8 mouse cellular contexts compared by ENCODE assay signal in the genomic region with DNA sequence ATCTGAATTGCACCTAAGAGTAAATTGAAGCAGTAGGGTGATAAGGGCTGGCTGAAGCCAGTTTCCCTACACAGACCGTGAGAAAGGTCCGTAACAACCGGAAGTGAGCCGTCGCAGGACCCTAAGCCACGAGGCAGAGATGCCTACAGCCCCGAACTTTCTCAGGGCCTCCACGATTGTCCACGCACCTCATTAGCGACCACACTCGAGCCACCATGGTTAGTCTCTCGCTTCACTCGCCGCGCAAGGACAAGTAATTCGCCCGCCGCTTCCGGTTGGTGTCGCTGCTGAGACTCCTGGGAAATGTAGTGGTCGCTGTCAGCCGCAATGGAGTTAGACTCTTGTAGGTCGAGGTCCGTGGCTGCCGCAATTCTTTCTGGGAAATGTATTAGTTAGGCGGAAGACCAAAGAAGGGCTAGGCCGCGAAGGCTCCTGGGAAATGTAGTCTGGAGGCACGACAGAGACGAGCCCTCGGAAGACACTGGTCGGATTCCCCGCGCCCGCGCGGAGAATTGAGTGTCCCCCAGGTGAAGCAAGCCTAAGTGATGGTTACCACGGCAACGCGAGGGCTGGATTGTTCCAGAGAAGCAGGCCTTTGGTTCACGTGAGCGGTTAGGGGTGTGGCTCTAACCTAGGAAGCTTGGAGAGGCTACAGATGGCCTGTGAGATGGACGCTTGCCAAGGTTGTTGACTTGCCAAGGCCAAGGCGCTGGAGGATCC. TPM values are rescaled to one million over a fixed set of nuclear protein-coding genes. Genes with fewer than 3 reads are reported as not detected.
A peak's percentile ranks its signal among the peaks of the same experiment; 100 is the strongest.
DNase-seq lines count a peak whose midpoint lies in the region; ATAC-seq and TF ChIP-seq lines count a peak whose summit lies in the region.

A gene (minus strand): TSS at position 320 of the 720 bp plus-strand sequence.

- peak; percentile 99 for DNase-seq in 416B (ENCODE audit: low read depth)
- DNase-seq in heart, adult 8-10 months (ENCODE audit: low spot score), result peak; percentile 98
- peak; percentile 99 for DNase-seq in kidney, adult 9 months
- peak; percentile 98 for DNase-seq in limb, embryonic 14.5 days (ENCODE audit: low spot score)
- peak; percentile 100 for DNase-seq in midbrain, postnatal 0 days (ENCODE audit: low spot score)
- DNase-seq in spleen, postnatal 14 days (ENCODE audit: low spot score in 2 of 2), result peak; percentile 83 to 90

- H3K27ac ChIP-seq in bone marrow, adult 2 months (ENCODE audit: control insufficient read depth, insufficient read depth, low read depth, low read length, poor library complexity), result peak within 1 kb of the TSS; percentile 75
- peak within 1 kb of the TSS; percentile 73 for H3K27ac ChIP-seq in embryonic facial prominence, embryonic 15.5 days (replicated peaks)
- peak within 1 kb of the TSS; percentile 69 for H3K27ac ChIP-seq in limb, embryonic 14.5 days (replicated peaks; ENCODE audit: low read depth, low read length)
- peak within 1 kb of the TSS; percentile 84 for H3K27ac ChIP-seq in midbrain, postnatal 0 days (ENCODE audit: low read depth, low read length)

- H3K4me1 ChIP-seq in bone marrow, adult 2 months (ENCODE audit: control insufficient read depth, insufficient read depth, low read length), result peaks cover 6% of the 10 kb centered on the region; the same call in 1 of the 2 replicates
- H3K4me1 ChIP-seq in embryonic facial prominence, embryonic 15.5 days, result peaks cover 26% of the 10 kb centered on the region
- peaks cover 16% of the 10 kb centered on the region for H3K4me1 ChIP-seq in limb, embryonic 14.5 days (ENCODE audit: control insufficient read depth, insufficient read depth, low read length)
- H3K4me1 ChIP-seq in midbrain, postnatal 0 days (ENCODE audit: insufficient read depth, low read length), result peaks cover 14% of the 10 kb centered on the region

- H3K27me3 ChIP-seq in embryonic facial prominence, embryonic 15.5 days, result no peaks in the 10 kb centered on the region
- H3K27me3 ChIP-seq in limb, embryonic 14.5 days (ENCODE audit: control insufficient read depth, insufficient read depth, low read length), result no peaks in the 10 kb centered on the region
- H3K27me3 ChIP-seq in midbrain, postnatal 0 days (ENCODE audit: insufficient read depth, low read length), result no peaks in the 10 kb centered on the region

- peak within 1 kb of the TSS; percentile 53 for H3K9ac ChIP-seq in embryonic facial prominence, embryonic 15.5 days
- H3K9ac ChIP-seq in limb, embryonic 14.5 days (ENCODE audit: low read depth, low read length, severe bottlenecking), result peak within 1 kb of the TSS; percentile 57
- H3K9ac ChIP-seq in midbrain, postnatal 0 days (replicated peaks; ENCODE audit: low read length, poor library complexity, severe bottlenecking), result peak within 1 kb of the TSS; percentile 74

- peak; percentile 86 for ATAC-seq in embryonic facial prominence, embryonic 15.5 days (ENCODE audit: insufficient number of reproducible peaks, low FRiP score, low TSS enrichment, low read depth)
- ATAC-seq in limb, embryonic 14.5 days (ENCODE audit: low FRiP score, low read depth), result peak; percentile 89
- ATAC-seq in midbrain, postnatal 0 days (ENCODE audit: low FRiP score), result peak; percentile 83

- peak; percentile 50; the same call in 1 of the 2 replicates for TF ChIP-seq POLR2A in bone marrow, adult 2 months (IDR thresholded peaks at IDR 0.05; ENCODE audit: borderline replicate concordance, control insufficient read depth, low read depth, low read length)
- no peak for TF ChIP-seq POLR2A in limb, embryonic 14.5 days (IDR thresholded peaks at IDR 0.05; ENCODE audit: borderline replicate concordance, extremely low read depth, insufficient read depth, insufficient read length)

- TF ChIP-seq CTCF in bone marrow, adult 2 months (IDR thresholded peaks at IDR 0.05; ENCODE audit: control insufficient read depth, insufficient read depth, low read length), result no peak
- peak; percentile 86 for TF ChIP-seq CTCF in midbrain, postnatal 0 days (IDR thresholded peaks at IDR 0.05)

- H3K9me3 ChIP-seq in embryonic facial prominence, embryonic 15.5 days (replicated peaks), result no peaks in the 10 kb centered on the region
- H3K9me3 ChIP-seq in limb, embryonic 14.5 days (ENCODE audit: control insufficient read depth, low read length), result no peaks in the 10 kb centered on the region
- no peaks in the 10 kb centered on the region for H3K9me3 ChIP-seq in midbrain, postnatal 0 days (ENCODE audit: low read length)

- under 1% methylated on average over 44 of the region's 44 CpGs for WGBS in bone marrow, adult 2 months
- whole genome bisulfite sequencing in embryonic facial prominence, embryonic 15.5 days, result under 1% methylated on average over 44 of the region's 44 CpGs
- WGBS in limb, embryonic 14.5 days, result 1% methylated on average over 44 of the region's 44 CpGs
- WGBS in midbrain, postnatal 0 days, result under 1% methylated on average over 44 of the region's 44 CpGs

- peaks cover 37% of the 10 kb centered on the region for H3K36me3 ChIP-seq in embryonic facial prominence, embryonic 15.5 days
- peaks cover 35% of the 10 kb centered on the region for H3K36me3 ChIP-seq in limb, embryonic 14.5 days (ENCODE audit: control insufficient read depth, insufficient read depth, low read length)
- peaks cover 31% of the 10 kb centered on the region for H3K36me3 ChIP-seq in midbrain, postnatal 0 days (ENCODE audit: insufficient read depth, low read length)

- peak within 1 kb of the TSS; percentile 81 for H3K4me3 ChIP-seq in bone marrow, adult 2 months (replicated peaks; ENCODE audit: control insufficient read depth, low read depth, low read length)
- H3K4me3 ChIP-seq in embryonic facial prominence, embryonic 15.5 days (replicated peaks), result peak within 1 kb of the TSS; percentile 52
- H3K4me3 ChIP-seq in limb, embryonic 14.5 days (replicated peaks; ENCODE audit: low read length), result peak within 1 kb of the TSS; percentile 52
- H3K4me3 ChIP-seq in midbrain, postnatal 0 days (ENCODE audit: low read depth, low read length), result peak within 1 kb of the TSS; percentile 58

- H3K4me2 ChIP-seq in embryonic facial prominence, embryonic 15.5 days (replicated peaks), result peak within 1 kb of the TSS; percentile 81
- peak within 1 kb of the TSS; percentile 67 for H3K4me2 ChIP-seq in limb, embryonic 14.5 days (replicated peaks; ENCODE audit: low read depth, low read length, severe bottlenecking)
- peak within 1 kb of the TSS; percentile 81 for H3K4me2 ChIP-seq in midbrain, postnatal 0 days (ENCODE audit: low read depth, low read length, poor library complexity, severe bottlenecking)

RNA-seq across cellular contexts. Expression of the gene that starts here (rescaled TPM):
- 44.0 and 94.1 TPM in 2 replicates for polyA plus RNA-seq in bone marrow, adult 2 months (2011; ENCODE audit: insufficient read depth, insufficient read length, low replicate concordance, missing spikeins)
- polyA plus RNA-seq in embryonic facial prominence, embryonic 15.5 days (2015; fragmentation: Nextera tagmentation; extraction: Ambion mirVana), result 262 and 270 TPM in 2 replicates
- 100 to 1,000 TPM; 313 to 386 (median 356) TPM for total RNA-seq in heart, adult 8-10 months (2022)
- 112 and 141 TPM in 2 replicates for polyA plus RNA-seq in limb, embryonic 14.5 days (2012; rRNA removed)
- 257 and 294 TPM in 2 replicates for polyA plus RNA-seq in limb, embryonic 14.5 days (2014; fragmentation: Nextera tagmentation; extraction: Ambion mirVana)
- total RNA-seq in midbrain, postnatal 0 days (2014; rRNA removed), result 58.2 and 72.8 TPM in 2 replicates
- 196 and 197 TPM in 2 replicates for polyA plus RNA-seq in midbrain, postnatal 0 days (2015; fragmentation: Nextera tagmentation; extraction: Ambion mirVana)

Comparison
In these comparisons a context has a peak if more than half of its experiments do, and no peak if none do; other contexts are left out.
1. Peak in every context shown above with its lines: DNase-seq, ATAC-seq, H3K4me3 ChIP-seq and H3K27ac ChIP-seq.